Mouse (Mus musculus) spleen, postnatal 10 days (tissue): Measurements from ENCODE around the gene Lipm.

Source experiments
- DNase-seq, 2 experiments: peaks; one replicate each; pipeline ENCODE4 v3.0.0; 2021 to 2022; ENCODE audit warnings: low spot score in 2 of 2

Gene Lipm

GRCm38 (mm10) chr19:34165891-34166290, 65.2 kb downstream of the Lipm start, which contains the start of gene Ankrd22:
Gene Ankrd22 (minus strand): TSS chr19:34166053.
- DNase-seq, result no peak

GRCm38 (mm10) chr19:34166386-34166785, 65.7 kb downstream of the Lipm start:
- no peak for DNase-seq

- DNase-seq, result peak in 1 of 2 experiments; percentile 38
Measured at GRCm38 (mm10) chr19:34167896-34168661, 67.3 kb downstream of the Lipm start.

- DNase-seq, result no peak
Measured at GRCm38 (mm10) chr19:34169121-34169520, 68.4 kb downstream of the Lipm start.

GRCm38 (mm10) chr19:34171167-34171566, 70.4 kb downstream of the Lipm start:
- DNase-seq, result no peak
